Mouse (Mus musculus) gastrocnemius, postnatal 25 days (tissue): ENCODE measurements around the gene Foxn3. TPM values are rescaled to one million over a fixed set of nuclear protein-coding genes. Genes with fewer than 3 reads are reported as not detected.

ENCODE experiments used
- DNase-seq: peaks from one replicate; pipeline ENCODE4 v3.0.0; 2022
- total RNA-seq, 2 experiments: library from RNA; stranded (reverse); gene quantifications; 1 replicate in 1 of 2; 2 replicates in 1 of 2; pipeline ENCODE4 v1.2.3; 2021

Foxn3 gene
- total RNA-seq, 2 experiments from 2014 or later: 163 to 186 TPM

DNA sequence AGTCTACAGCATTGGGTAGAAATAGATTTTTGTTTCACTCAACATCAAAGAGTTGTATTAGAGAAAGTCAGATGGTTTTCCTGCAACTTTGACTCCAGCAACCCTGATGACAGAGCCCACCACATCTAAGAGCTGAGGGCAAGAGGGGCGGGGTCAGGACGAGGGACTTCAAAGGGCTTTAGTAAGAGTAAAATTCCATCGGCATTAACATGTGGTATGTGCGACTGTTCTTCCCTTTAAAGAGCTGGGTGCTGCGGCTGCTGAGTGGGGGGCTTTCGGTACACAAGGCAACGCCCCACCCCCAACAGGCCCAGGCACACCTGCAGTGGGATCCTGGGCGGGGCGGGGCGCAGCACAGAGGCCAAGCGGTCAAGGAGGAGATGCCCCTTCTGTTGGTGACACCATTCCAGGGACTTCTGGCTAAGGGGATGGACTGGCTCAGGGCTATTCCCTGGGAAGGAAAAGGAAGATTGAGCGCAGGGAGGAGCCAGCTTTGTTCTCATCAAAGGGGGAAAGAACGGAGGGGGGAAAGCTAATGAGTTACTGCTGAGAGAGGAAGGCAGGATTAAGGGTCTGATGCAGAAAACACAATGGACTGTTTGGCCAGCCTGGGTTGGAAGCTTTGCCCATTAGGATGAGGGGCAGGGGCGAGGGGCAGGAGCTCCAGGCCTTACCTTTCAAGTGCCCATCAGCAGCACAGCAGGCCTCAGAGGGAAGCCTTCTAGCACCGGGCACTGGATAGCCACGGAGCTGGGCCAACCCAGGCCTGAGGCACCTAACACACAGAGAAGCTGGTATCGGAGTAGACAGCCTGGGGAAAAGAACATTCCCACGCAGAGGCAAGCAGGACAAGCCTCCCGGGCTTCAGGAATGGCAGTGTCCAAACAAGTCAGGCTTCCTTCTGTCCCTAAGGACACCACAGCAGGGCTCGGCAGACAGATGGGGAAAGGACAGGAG is 233.8 kb downstream of the Foxn3 start:
- DNase-seq: no peak

DNA sequence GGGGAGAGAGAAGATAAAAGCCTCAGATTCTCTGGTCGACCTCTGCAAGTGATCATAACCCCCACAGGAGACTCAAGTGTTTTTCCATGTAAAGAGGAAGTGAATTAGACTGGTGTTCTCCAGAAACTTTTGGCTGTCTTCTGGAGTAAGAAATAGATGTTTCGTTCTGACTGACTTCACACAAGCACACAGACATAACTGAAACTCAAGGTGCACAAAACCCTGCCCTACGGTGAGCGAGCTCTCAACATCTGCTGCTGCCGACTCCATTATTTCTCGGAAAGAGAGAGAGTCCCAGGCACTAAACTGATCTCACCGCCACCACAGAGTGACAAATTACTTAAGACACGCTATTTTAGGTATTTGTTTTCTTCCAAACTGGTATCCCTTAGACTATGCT is 237.2 kb downstream of the Foxn3 start:
- no peak for DNase-seq

DNA sequence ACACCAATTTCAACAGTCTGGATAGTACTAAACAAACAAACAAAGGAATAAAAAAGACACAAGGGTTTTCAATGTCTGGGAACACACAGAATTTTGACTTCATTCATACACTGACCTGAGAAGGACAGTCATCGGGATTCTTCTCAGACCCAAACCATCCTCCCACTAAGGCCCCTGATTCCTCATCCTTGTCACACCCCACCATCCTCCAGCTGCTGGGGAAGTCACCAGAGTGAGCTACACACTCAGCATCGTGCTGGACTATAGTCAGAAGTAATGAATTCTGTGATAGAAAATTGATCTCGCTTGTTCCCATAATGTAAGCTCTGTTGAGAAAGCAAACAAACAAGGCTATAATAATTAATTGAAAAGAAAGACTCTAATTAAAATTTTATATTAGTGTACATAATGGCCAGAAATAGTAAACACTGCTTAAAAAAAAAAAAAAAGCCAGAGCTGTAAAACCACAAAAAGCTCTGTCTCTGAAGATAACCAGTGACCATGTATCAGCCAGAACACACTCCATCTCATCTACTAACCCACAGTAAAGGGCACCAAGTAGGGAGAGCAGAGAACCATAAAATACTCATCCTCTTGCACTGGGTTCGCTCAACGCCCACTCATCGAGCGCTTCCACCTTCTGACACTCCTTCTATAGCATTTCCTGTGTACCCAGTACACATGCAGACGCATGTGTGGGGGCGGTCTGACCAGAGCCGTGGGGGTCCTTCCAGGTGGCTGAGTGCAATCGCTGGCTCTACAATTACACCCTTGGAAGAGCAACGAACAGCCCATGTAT is 241.6 kb downstream of the Foxn3 start:
- no peak for DNase-seq

DNA sequence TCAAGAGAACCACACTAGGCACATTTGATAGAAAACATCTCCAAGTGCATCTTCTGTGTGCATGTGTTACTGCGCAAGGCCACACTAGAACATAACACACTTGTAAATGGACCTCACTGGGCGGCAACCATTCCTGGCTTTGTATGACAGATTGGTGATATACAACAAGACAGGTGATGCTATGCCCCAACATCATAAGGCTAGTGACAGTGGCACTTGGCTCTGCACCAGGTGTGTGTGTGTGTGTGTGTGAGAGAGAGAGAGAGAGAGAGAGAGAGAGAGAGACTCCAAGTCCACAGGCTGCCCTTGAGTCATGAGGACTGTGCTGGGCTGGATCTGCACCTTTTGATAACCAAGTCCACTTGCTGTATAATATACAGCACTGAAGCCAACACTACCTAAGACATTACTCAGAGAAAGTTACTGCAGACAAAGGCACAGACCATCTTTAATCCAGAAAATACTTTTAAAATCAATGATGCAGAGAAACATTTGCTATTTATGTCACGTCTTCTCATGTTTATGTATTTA is 242.4 kb downstream of the Foxn3 start:
- DNase-seq: no peak

DNA sequence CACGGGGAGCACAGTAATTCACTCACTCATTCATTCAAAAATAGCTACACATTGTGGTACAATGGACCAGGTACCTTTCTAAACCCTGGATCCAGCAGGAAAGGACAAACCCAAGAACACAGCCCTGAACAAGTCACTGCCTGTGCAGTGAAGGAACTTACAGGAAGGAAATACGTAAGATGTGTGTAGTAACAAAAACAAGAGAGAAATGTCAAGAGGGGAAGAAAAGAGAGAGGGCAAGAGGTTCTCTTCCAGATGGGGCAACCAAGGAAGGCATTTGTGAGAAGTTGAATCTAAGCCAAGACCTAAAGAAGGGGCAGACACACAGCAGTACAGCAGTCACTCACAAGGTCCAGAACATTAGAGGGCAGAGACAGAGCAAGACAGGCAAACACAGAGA is 243.5 kb downstream of the Foxn3 start:
- DNase-seq: no peak

DNA sequence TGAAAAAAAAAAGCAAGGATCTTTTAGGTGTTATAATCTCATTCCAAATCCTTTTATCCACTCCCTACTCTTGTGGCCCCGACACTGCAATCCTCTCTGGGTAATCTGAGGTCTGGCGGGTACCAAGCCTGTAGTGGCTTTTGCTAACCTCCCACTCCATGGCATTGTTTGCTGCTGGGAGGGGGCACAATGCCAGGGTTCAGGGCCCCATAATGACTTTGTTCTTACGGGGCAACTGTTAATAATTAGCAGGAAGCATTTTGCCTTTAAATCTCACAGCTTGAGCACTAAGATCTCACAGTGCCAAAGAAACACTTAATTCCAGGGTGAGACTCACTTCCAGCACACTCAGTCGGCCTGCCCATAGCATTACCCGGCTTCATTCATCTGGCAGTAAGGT is 244.2 kb downstream of the Foxn3 start:
- DNase-seq: no peak

DNA sequence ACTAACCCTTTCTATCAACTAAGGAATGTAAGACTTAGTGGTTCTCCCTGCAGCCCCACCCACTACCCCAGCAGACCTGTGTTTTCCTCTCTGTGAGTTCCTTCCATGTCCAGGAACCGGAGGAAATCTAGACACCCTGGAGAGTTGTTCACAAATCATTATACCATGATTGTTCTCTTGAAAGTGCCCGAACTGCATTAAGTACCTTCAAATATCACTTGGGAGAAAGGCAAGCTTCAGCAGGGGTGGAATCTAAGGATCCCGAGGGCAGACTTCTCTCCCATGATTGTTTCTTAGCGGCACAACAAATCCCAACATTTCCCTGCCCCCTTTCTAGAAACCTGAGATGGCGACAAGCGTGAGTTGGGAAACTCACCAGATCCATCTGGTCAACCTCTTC is 247.5 kb downstream of the Foxn3 start:
- no peak for DNase-seq

DNA sequence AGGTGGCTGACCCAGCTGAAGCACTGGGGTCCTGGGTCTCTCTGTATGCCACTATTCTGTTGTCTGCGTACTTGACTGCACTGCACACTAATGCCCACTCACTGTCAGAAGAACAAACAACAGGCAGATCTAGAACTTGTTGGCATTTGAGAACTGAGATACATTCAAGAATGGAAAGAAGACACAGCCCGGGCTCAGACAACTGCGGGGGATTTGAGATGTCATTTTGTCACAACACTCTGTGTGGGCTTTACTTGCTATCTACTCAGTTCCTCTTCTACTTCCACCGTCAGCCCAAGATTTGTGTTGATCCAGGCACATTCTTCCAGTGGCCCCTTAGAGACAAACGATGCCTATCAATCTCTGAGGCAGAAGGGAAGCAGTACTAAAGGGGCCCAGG is 248.6 kb downstream of the Foxn3 start:
- DNase-seq: no peak

DNA sequence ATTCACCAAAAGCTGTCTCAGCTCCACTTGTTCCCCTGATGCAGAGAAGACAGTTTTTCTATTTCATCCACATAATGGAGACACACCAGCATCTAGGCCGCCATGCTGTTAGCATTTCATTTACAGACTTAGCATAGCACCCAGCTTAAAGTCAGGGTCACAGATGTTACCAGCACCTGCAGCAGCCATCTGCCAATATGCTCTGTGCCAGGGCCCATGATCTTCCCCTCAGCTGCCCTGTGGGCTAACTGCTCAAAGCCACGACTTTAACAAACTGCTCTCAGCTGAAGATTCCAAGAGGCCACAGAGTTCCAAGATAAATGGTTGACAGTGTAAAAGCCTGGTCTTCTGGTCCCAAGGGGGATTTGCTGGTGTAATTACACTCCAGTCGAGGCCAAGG is 252.1 kb downstream of the Foxn3 start:
- peak; percentile 41 for DNase-seq

DNA sequence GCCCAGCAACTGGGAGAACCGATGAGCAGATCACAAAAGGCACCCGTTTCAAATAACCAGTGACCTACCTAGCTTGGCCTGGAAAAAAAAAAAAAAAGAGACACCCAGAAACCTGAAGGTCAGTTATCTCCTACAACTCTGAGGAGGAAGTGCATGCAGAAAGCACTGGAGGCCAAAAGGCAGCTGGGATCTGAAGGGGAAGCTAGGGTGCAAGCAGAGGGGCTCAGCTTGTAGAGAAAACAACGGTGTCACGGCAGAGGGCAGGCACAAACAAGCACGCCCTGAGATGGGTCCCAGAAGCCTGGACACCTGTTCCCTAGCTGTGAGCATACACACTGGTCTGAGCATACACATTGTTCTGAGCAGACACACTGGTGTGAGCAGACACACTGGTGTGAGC is 253.4 kb downstream of the Foxn3 start:
- DNase-seq: no peak

DNA sequence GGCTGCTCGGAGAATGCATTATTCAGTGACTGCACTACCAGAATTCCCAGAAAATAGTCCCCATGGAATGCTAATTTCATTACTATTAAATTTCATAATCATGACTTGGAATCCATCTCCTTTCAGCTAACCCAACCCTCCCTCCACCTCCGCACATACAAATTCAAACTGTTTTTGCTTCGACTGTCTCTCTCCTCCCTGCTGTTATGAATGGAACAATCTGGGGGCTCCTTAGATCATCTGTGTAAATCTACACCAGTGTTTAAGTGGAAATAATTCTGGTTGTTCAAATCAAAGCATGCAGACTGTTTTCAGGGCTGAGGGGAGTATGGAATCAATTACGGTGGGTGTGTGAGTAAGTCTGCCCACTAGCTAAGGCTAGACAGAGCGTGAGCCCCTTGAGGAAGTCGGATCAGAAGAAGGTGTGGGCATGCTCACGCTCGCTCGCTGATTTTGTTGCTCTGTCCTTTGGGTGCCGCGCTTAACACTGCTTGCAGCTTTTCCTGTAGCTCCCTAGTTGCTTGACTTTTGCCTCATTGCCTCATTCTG is 254.8 kb downstream of the Foxn3 start:
- DNase-seq: no peak

DNA sequence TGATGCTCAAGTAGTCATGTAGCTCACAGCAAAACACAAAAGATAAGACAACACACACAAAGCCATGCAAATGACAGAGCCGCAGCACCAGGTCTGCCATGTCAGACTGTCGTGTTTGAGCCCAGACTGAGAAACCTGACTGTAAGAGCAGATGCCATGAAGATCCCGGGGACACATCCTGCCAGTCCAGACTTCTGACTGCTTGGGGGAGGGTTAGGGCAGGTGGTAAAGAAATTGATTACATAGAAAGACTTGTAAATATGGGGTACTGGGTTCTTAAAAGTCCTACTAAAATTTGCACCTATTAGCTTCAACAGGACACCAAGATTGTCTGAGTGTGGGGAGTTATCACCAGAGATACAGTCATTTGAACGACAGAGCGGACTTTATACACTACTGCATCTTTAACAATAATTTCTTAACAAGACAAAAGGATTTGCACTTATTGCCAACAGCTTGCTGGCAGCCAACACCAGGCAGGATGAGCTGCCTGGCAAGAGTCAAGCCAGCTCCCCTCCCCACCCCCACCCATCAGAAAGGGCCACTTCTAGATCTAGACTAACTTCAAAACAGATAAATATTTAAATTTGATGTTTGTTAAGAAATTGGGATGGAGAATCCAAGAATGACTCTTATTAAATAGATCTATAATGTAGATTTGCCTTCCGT is 256.7 kb downstream of the Foxn3 start:
- DNase-seq: no peak

DNA sequence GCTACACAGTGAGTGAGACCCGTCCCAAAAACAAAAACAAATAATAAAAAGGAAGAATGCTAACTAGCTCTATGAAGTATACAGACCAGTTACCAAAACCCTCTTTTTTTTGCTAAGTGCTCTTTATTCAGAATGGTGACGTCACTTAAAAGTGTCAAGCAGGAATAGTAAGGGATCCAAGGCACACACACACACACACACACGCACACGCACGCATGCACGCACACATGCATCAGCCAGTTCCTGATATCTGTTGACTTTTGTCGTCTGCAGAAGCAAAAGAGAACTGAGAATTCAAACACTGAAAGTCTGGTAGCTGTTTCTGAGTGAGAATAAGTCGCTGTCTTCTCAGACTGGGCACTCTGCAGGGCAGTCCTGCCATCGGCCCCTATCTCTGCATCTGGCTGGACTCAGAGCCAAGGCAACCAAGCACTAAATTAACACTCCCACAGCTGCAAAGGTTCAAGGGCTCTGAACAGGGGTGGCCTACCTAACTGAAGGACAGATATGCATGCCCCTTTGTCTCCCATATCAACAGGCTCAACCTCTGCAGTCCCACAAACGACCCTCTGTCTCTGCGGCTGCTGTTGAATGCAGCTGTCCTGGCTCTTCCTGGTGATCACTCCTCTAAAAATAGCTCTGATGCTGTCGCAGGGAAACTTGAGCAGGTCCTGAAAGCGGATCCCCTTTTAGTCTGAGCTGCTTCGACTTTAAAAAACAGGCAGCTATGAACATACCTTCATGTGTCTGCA is 257.4 kb downstream of the Foxn3 start:
- DNase-seq: peak; percentile 53

DNA sequence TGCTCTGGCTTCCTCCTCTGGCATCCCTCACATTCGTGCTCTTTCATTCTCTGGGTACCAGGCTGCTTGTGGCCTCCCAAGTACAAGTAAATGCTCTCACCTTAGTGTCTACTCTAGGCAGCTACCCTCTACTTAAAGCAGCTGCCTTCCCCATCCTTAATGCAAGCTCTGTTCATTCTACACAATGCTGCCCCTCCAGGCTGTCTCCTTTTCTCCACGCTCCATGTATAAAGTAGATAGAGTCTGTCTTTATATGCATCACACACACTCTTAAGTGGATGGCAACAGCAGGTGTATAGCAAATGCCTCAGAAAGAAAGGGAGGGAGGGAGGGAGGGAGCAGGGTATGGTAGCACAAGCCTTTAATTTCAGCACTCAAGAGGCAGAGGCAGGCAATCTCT is 258.1 kb downstream of the Foxn3 start:
- DNase-seq: no peak

DNA sequence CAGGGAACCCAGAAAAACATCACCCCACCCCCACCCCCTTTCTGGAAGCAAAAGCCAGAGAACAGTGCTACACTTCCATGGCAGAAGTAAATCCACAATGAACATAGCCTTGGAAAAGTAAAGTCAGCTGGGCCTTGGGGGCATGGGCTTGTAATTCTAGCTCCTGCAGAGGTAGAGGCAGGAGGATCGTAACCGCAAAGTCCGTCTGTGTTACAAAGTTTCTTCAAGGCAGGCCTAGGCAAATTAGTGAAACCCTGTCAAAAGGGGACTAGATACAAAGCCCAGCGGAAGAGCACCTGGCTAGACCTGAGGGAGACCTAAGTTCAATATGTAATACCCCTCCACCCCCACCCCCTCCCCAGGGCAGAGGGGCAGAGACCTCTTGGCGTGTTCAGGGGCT is 259.3 kb downstream of the Foxn3 start:
- DNase-seq: no peak

DNA sequence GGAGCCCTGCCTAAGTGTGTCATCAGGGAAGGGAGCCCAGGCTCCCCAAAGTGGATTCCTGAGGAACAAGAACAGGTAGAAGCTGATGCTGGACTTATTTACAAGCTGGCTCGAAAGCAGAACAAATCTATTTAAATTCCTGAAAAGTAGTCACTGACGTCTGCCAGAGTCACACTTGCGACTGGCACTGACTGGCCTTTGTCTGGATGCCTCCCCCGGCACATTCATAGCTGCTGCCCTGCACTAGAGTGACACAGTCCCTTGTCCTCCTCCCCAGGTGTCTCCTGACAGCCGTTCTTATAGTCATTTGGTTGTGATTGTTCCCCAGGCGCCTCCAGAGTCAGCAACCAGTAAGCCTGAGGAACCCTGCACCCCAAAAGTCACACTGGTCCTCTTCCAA is 259.8 kb downstream of the Foxn3 start:
- no peak for DNase-seq

DNA sequence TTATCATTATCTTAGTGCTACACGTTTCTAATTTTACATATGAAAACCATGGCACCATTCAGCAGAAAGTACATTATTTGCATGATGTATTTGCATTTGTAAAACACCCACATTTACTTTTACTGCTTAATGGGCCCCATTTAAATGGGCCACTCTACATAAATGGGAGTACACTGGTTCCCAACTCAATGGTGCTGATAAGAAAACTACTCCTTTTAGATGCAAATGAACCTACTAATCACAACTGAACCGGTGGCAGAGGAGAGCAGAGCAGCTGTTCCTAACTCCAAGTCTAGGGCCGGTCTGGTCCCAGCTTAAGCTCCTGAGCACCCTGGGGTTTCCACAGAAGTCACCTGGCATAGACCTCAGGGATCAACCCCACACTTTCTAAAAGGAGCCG is 263.5 kb downstream of the Foxn3 start:
- no peak for DNase-seq

DNA sequence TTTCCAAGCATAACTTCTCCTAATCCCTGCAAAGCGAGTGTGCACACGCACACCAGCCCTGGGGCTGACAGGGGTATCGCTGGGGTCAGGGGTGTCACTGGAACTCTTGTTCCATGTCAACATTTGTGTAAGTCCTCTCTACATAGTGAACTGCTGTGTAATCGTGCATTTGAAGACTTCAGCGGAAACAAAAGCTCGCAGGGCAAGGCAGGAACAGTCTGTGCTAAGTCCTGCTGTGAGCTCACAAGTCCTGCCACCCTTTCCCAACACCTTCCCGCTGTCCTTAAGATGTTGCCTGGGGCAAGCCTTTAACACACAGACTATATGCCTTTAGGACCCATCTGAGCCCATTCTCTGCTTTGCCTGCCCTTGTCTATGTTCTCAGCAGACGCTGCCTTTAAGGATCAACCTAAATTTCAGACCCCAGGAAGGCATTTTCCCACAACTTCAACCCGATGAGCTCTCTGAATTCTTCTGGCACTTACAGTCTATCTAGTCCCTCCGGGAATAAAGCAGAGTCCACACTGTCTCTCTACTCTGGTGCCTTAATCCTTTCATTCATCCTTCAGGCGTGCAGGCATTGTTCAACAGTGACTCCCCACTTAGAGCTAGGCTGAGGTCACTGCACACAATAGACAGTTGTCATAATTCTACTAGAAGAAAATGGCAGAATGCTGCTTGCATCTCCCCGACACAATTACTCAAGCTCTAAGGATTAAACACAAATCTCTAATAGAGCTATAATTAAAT is 264.4 kb downstream of the Foxn3 start:
- DNase-seq: no peak

DNA sequence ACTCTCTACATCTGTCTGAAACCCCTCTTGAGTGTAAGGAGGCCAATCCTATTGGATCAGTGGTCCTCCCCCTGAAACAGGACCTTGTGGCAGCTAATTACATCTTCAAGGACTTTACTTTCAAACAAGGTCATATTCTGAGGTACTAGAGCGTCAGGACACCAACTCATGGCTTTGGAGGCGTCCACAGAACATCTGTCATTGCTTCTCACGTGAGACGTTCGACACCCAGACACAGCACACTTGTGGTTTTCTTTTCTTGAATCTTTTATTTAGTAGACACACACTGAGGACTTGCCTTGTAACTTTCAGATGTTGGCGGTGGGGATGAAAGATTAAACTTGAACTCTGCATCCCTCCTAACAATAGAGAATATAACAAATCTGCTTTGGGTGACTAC is 265.1 kb downstream of the Foxn3 start:
- no peak for DNase-seq

DNA sequence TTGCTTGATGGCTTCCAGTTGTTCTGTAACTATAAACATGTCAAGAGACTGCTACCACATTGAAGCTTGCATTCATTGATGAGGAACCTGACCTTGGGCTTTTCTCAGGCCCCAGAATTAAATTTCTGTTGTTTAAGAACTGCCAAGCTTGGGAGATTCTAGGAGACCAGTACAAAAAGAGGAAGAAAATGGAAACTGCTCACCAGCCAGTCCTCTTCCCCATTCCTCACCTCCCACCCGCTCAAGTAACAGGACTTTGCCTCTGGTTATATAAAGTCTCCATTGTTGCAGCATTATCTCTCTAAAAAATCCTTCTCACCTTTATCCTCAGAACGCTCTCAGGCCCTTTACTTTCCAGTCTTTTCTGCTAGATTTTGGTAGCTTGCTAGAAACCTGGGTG is 265.6 kb downstream of the Foxn3 start:
- no peak for DNase-seq

DNA sequence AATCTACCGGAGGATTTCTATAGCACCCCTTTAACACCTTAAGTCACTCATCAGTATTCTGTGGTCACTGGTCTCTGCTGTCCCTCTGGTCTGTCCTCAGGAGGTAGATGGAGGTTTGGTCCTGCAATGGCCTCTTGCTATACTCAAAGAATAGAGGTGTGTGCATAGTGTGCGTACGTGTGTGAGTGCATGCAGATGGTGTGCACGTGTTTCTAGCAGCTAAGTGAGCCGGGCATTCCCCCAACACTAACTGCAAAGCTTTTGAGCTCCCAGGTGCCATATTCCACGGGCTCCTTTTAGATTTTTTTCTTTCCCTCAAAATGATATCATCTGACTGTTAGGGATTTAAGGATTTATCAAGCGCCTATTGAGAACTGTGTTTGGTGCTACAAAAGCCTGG is 269.9 kb downstream of the Foxn3 start:
- no peak for DNase-seq
